Mouse (Mus musculus) cortical plate, adult 2 months (tissue): ENCODE measurements around the gene Haus2.

ENCODE experiments used
- CTCF ChIP-seq: fragments of 200-500 bp; IDR thresholded peaks from 2 replicates; pipeline ENCODE4 v1.5.1; 2011; ENCODE audit warnings: mild to moderate bottlenecking, control low read depth, low read length; ENCODE audit not compliant: insufficient read depth; ENCODE audit errors: extremely low read depth
- POLR2A ChIP-seq: fragments of 200-500 bp; IDR thresholded peaks from 2 replicates; pipeline ENCODE4 v1.6.1; 2011; ENCODE audit warnings: mild to moderate bottlenecking, low read length, control low read depth; ENCODE audit not compliant: insufficient read depth; ENCODE audit errors: extremely low read depth

GRCm38 (mm10) chr2:120660486-120661078, 51.4 kb downstream of the Haus2 start:
- TF ChIP-seq CTCF, result no peak
- no peak for TF ChIP-seq POLR2A
